Mouse (Mus musculus): ENCODE data around the gene Mgat5. TPM values are rescaled to one million over a fixed set of nuclear protein-coding genes. Genes with fewer than 3 reads are reported as not detected.

The Mgat5 gene
- total RNA-seq, 2 experiments from 2014 or later: 11.4 to 11.8 TPM

DNA sequence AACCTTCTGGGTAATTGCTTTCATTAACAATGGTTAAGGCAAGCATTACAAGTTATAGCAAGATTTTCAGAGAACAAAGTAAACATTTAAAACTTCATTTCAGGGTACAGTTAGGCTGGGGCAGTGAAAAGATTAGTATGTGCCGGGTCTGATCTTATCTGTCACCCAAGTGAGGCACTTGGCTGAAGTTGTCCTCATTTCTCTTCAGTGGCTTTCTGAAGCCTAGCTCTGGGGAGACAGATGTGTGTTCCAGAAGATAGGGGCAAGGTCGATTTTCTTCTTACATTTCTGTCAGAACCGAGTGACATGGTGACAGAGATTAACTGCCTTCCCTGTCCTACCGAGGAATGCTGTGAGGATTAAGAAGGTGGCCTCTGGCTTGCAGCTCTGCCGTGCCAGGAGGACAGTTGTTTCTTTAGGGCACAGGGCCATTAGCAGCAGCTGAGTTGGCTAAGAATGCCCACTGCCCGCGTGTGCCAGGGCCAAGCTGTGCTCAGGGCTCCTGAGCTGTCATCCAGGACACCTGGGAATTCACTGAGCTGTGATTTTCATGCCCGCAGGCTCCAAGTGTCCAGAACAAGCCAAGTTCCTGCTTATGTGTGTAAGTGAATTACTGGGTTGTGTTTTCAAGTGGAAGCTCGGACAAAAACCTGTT is 134.1 kb downstream of the Mgat5 start:
- peak; percentile 17 to 31 for DNase-seq

DNA sequence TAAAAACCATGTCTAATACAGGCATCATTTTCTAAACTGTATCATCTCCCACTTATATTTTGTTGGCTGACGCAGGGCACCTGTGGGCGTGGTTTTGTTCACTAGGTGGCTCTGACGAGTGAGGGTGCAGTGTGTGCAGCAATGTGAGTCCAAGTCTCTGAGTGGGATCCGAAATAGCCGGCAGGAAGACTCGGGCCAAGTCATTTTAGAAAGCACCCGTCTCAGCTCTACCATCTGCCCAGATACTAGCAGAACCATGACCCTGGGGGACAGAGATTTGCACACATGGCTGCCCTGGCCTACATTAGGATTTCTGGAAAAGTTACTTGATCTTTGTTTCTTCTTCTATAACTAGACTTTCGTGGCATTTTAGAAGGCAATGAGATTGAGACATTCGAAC is 135.5 kb downstream of the Mgat5 start:
- no peak for DNase-seq

DNA sequence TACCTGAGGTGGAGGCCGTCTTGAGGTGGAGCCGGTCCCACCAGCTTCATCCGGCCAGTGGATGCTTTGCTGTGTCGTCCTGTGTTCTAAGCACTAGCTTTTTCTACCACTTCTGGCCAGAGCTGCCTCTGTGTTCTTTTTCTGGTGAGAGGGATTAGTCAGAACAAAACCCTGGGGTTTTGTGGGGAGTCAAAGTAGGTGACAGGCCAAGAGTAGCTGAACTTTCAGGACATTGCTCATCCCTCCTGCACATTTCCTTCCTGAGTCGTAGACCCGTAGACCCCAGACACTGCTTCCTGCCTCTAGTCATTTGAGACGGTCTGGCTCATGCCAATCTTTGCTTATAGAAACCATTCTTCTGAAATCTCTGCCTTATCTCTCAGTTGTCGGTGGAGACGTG is 140.1 kb downstream of the Mgat5 start:
- DNase-seq: no peak

DNA sequence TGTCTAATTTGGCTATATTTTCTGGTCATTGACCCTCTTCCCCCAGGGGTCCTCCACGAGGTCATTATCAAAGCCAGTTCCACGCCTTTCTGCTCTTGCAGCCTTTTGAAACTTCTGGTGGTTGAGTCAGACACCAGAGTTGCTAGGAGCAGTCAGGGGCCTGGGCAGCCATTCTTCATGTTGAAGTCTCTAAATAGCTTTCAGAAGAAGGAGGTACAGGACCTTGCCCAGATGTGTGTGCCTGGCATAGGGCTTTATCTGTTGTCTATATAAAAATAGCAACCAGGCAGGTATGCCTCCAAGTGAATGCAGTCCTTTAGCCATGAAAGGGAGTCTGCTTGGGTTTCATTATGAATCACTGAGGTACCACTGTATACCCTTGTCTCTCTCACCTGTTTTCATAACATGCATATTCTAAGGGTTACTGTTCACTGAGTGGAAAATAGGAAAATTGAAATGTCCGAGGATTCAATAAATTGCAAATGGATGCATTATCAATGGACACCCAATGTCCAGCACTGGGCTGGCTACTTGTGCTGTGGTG is 141.9 kb downstream of the Mgat5 start:
- peak; percentile 27 to 40 for DNase-seq

DNA sequence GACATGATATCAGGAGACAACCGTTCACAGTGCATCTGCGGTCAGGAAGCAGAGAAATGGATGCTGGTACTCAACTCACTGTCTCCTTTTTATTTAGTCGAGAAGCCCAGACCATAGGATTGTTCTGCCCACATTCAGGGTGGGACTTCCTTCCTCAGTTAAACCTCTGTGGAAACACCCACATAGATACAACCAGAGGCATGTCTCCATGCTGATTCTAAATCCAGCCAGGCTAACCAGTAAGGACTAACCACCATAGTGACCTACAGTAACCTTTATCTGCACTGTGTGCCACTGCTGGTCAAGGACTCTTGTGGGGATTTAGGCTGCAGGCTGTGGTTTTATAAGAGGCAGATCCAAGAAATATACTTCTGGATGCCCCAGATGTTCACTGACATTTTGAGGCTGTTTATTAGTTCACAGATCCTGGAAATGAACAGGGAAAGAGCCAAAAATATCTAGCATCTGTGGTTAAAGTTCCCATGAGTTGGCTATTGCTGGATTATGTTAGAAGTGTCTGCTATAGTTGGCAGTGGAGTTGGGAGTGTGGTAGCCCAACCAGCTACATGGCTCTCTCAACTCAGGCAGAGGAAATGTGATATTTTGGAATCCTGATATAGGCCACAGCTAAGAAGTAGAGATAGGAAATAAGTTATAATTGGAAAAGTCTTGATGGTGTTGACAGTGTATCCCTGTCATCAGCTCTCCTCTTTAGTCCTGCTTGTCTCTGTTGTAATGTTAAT is 143.2 kb downstream of the Mgat5 start:
- no peak for DNase-seq

DNA sequence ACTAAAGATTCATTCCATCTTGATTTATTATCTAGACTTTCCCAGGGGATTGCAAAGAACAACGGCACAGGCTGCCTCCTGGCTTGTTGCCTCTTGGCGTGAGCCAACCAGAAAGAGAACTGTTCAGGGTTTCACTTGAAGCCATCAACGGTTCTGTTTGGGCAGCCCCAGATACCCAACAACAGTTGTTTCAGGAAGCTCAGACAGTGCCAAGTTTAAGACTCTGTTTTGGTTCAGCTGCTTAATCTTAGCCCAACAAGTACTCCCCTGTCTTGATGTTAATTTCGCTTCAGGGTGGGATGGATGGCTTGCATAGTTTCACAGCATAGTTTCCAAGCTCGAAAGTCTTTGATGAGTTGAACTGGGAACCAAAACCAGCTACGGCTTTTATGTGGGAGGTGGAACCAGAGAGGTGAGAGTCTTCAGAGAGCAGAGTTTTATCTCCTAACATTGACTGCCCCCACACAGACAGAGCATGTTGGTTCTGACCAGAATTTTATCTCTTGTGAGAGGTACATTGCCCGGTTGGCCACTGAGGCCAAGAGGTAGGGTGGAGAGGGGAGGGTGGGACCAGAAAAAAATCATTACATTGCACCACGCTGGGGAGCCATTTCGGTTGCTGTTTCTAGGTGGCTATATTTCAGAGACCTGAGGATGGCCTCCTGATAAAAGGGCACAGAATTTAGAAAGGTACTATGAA is 144.0 kb downstream of the Mgat5 start:
- no peak for DNase-seq

DNA sequence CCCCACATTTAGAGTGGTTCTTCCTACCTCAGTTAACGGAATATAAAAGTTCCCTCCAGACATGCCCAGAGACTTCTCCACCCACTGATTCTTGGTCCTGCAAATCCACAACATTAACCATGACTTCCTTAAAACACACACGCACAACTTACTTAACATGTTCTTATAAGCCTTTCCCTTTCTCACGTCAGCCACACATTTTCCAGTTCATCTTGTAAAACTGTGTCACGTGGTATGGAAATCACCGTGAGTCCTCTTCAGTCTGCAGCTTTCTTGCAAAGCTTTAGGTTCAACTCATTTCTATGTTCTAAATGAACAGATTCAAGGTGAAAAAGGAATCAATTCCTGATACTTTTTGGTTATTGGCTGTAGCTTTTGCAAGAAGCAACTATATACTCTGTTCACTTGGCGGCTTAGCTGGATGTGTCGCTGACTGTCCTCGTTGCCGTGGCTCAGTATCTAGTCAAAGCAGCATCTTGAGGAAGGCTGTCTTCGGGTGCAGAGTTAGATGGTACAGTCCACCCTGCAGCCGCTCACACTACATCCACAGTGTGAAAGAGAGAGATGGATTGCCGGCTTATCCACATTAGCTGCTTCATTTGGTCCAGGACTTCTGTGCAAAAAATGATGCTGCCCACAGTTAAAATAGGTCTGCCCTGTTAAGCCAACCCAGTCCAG is 146.7 kb downstream of the Mgat5 start:
- no peak for DNase-seq

DNA sequence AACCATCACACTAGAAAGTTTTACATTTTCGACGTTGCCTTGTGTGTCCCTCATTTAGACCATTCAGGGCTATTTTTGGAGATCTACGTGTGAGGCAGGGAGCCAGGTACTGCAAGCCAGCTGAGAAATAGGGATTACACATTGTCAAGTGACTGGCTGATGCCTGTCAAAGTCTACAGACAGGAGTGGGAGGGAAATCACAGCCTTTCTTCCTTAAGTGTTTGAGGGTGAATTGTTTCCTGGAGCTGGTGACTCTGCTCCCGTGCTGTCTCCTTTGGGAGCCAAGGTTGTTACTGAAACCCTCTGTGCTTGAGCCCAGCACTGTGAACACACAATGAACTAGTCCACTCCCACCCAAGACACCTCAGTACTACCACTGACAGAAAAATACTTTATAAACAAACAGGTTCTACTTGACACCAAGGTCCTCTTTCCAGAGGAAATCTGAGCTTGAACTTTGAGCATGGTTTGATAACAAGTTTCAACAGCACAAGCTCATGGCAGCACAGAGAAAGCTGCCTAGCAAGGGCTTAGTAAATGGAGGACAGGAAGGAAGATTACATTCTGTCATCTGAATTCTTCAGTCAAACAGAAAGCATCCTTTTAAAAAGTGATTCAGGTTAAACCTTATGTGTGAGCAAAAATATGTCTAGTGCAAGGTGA is 147.4 kb downstream of the Mgat5 start:
- DNase-seq: no peak

DNA sequence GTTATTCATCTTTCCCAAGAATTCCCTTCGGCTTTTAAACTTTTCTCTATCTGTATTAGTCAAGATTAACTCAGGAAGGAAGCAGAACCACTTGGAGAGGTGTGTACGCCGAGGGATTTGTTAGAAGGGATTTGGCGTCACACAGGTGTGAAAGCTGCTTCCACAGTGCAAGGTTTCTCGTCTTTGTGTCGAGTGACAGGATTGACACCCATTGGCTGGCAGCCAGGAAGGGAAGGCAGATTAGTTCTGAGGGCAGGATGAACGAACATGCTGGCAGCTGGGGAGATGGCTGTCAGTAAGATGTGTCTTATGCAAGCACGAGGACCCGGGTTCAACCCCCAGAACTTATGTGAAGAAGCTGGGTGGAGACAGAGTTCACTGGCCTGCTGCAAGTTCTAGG is 148.6 kb downstream of the Mgat5 start:
- no peak for DNase-seq

DNA sequence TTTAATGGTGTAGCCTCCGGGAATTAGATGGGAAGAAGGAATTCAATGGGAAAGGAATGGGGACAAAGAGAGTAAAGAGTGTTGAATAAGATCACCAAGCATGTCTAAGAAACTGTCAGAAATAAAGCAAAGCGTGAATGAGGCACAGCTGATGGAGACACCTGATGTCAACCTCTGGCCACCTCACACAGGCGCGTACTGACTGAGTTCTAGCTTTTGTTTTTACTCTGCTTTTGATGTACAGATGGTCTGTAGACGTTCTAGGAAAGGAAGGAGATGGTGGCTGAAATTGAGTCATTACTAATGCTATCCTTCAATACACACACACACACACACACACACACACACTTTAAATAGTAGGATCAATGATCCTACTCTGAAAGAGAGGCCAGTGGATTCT is 149.3 kb downstream of the Mgat5 start:
- DNase-seq: no peak

DNA sequence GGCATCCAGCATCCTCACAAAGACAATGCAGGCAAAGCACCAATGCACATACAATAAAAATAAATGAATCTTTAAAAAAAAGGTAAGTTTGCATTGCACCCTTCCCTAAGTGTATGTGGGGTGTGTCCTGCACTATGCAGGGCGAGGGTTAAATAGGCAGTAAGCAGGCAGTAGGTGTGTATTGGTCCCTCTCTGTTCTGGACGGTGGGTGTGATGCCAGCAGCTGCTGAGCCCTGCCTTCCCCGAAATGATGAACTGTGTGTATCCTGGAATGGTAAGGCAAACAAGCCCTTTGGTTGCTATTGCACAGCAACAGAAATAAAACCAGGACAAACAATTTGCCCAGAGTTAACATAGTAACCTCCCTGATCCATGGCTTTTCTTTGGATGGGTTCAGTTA is 150.2 kb downstream of the Mgat5 start:
- no peak for DNase-seq

DNA sequence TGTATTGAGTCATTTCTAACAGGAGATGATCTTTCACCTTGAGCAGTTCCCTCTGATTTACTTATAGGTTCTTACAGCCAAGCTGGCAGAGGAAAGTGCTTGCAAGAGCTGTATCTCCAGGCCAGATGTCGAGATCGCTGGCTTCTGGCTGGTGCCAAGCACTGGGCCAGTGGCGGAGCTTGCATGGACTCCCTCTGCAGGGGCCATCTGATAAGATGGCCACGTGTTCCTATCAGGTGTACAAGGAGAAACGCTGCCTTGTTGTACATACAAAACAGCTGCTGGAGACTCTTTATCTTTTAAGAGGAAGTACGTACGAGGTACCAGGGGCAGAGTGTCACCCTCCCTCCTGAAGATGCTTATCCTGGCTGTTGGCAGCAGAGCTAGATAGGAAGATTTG is 158.8 kb downstream of the Mgat5 start:
- no peak for DNase-seq

DNA sequence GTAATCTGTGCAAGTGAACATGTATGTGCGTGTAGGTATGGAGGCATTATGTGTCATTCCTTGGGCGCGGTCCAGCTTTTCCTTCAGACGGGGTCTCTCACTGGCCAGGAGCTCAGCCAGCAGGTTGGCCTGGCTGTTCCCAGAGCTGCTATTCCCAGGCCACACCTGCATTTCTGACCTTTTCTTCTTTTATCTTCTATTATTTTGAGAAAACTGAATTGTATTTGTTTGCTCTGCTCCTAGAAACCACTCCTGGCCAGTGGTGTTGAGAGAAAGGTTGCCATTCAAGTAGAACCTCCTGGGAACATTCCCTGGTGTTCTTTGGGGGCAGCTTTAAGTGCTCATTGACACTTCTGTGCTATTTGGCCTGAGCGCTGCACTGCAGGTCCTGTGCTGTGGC is 160.9 kb downstream of the Mgat5 start:
- DNase-seq: no peak

DNA sequence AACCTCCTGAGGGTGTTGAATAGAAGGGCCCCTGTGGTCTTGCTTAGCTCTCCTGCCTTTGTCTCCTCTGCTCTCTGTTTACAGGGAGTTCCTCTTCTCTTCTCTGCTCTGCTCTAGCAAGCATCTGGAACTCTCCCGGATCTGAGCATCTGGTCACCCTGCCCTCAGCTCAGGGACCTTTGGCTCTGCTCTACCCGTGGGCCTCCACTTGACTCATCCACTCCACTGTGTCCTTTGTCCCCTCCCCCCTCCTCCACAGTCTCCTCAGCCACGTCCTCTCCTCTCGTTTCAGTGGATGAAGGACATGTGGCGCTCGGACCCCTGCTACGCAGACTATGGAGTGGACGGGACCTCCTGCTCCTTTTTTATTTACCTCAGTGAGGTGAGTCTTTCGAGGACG is 161.3 kb downstream of the Mgat5 start:
- no peak for DNase-seq

DNA sequence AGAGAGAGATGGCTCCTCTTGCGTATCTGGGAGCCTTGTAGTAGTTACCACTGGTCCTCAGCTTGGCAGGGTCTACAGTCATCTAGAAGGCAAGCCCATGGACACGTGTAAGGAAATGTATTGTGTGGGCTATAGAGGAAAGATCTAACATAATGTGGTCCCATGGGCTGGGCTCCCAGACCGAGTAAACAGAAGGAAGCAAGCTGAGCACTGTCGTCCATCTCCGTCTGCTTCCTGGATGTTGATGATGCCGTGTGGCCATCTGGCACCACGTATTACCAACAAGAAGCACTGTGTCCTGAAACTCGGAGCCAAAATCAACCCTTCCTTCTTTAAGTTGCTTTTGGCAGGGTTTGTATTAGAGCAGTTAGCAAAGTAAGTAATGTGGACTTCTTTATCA is 163.7 kb downstream of the Mgat5 start:
- DNase-seq: no peak

DNA sequence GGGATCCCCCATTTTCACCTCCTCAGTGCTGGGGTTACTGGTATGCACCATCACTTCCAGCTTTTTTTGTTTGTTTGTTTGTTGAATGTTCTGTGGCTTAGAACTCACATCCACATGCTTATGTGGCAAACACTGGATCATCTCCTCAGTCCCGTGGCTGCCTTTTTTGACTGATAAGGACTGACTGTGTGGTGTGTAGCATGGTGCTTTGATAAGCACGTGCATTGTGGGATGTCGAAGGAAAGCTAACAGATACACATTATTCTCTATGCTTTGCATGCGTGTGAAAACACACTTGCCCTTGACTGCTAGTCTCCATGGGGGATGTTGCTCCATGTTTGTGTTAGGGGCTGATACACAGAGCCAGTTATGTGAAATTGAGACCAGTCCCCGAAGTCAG is 164.7 kb downstream of the Mgat5 start:
- no peak for DNase-seq

DNA sequence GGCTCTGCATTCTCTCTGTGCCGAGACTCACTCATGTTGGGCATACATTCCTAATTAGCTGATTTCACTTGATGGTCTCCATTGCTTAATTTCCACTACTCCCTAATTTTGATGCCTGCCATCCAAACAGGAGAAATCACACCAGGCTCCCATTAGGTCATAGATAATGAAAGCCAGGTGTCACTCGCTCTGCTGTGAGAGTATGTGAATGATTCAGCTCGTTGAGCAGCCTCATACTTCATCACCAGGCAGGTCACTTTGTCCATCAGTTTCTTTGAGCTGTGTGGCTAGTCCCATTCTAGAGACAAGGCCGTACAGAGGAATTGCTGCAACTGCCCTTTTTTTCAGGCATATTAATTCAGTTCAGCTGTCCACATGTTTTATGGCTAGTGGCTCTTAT is 167.3 kb downstream of the Mgat5 start:
- no peak for DNase-seq

DNA sequence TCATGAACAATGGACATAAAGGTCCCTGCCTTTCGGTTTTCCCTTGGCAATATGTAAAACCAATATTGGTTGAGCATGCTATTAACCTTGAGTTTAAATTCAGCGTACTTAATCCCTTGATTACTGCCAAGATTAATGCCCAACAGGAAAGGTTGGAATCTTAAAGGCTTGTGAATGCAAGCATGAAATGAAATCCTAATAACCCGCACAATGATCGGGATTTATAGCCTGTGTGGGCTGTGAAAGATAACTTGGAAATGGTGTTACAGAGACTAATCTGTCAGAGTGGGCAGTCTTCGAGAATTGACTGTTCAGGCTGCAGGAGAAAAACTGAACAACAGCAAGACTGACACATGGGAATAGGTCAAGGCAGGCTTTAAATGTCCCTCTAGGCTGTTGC is 168.7 kb downstream of the Mgat5 start:
- no peak for DNase-seq

DNA sequence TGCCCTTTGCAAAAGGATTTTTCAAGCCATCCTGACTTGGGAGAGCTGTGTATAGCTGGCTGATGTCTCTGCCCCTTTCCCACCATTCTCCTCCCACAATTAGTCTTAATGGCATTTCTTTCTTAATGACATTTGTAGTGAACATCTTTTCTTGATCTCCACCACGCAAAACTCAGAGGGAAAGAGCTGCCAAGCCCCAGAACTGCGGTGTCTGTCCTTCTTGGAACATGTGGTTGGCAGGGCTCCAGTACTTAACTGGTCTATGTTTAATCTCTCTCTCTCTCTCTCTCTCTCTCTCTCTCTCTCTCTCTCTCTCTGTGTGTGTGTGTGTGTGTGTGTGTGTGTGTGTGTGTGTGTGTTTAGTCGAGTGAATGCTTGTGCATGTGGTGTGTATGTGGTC is 169.3 kb downstream of the Mgat5 start:
- DNase-seq: peak in 1 of 2 experiments; percentile 41

DNA sequence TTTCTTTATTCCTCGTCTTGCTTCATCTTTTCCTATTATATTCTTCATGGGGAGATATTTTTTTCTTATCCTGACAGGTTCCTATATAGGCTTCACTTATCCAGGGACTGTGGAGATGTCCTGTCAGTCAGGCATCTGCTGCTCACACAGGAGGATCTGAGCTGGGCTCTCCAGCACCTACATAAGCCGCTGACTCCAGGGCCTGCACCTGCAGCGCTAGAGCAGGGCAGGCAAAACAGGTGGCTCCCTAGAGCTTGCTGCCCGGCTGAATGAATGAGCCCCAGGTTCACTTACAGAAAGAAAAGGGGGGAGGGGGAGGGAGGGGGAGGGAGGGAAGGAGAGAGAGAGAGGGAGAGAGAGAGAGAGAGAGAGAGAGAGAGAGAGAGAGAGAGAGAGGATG is 175.3 kb downstream of the Mgat5 start:
- DNase-seq: no peak

DNA sequence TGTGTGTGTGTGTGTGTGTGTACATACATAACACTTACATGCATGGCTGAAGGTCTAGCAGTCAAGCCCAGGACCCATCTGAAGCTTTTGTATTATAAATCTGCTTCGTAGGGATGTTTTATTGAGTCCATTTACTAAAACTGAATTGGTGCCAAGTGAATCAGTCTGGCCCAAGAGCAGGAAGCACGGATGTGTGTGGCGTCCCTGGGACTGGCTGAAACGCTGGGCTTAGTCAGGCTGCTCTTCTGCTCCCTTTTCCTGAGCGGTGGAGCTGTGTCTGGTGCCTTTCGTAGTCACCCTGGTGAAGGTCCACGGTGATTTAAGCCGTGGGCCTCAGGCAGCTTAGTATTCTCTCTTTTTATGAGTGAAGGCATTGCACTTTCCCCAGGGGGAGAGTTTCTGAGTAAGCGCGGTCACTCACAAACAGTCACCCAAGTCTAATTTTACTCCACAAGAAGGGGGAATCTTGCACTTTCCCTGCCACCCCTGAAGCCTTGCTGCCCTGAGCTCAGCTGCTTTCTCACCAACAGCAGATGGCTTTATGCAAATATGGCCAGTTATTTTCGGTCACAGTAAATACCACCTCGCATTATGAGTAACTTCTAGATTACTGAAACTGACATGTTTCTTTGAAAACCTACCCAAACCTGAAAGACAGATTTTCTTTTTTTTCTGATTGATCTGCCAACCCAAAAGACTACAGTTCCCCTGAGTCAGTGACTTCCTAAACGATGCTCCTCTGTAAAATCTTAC is 176.1 kb downstream of the Mgat5 start:
- peak; percentile 57 to 58 for DNase-seq
